Mouse (Mus musculus) thymus, postnatal 0 days (tissue): Measurements from ENCODE around the gene Gpsm1. TPM values are rescaled to one million over a fixed set of nuclear protein-coding genes. Genes with fewer than 3 reads are reported as not detected.
"Not testable (repeated sequence)": the region's sequence is repeated elsewhere in the genome, so short reads cannot be mapped to it uniquely, and the experiment has no call there.

Experiments
- DNase-seq: peaks from one replicate; pipeline ENCODE4 v3.0.0-alpha.2; 2015; ENCODE audit warnings: low spot score
- polyA plus RNA-seq: library from polyadenylated mRNA; unstranded; fragments of >200 nt; fragmentation: Nextera tagmentation; extraction: Ambion mirVana; gene quantifications from 2 replicates; pipeline ENCODE4 v1.2.1, GENCODE M21; 2015

The Gpsm1 gene
- polyA plus RNA-seq, 1 experiment from 2014 or later, result 13.7 TPM

DNA sequence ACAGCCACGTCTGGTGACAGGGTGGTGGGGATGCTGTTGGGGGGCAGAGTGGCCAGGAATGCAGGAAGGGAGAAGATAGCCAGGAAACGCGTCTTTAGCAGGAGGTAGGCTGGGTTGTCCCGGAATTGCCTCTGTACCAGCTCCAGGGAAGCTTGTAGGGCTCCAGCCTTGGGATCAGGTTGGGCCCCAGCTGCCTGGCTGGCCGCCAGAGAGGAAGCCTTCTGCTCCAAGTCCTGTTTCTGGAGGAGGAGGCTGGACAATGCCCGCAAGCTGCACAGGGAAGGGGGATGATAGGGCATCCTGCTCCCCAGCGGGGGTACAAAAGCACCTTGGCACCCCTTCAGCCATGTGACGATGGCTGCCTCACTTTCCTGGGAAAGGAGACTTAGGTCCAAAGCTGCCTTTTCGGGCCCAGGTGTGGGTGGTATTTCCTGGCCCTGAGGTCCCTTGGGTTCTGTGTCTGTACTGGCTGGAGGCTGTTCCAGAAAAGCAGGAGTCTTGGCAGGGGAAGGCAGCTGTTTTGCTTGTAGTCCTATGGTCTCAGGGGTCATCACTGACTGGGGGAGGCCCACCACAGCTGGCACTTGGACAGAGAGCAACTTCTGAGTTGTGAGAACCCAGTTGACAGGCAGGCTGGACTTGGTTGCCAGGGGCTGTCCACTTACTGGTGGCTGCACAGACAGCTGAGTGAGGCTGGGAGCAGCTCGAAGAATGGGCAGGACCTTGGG is 49.6 kb downstream of the Gpsm1 start:
- DNase-seq, result no peak

GRCm38 (mm10) chr2:26367911-26368310 is 52.6 kb downstream of the Gpsm1 start:
- no peak for DNase-seq

DNA sequence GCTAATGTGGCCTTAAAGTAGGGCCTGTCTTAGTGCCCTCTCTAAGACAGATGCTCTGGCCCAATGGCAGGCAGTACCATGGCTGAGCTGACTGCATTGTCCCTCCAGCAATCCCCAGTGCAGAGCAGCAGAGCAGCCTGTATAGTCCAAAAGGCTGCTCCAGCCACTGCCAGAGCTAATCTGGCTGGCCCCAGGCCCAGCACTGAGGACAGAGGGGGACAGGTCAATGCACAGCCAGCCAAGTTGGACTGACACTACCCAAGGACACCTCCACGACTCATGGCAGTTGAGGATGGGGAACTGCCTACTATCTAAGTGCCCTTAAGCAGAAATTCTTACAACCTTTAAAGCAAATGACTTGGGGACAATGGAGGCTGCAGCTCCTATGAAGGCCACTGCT is 53.3 kb downstream of the Gpsm1 start:
- no peak for DNase-seq

- DNase-seq, result no peak
Measured at GRCm38 (mm10) chr2:26372396-26372795, 57.1 kb downstream of the Gpsm1 start.

- DNase-seq, result peak; percentile 87
Measured at GRCm38 (mm10) chr2:26380131-26380771, 64.9 kb downstream of the Gpsm1 start, which contains the start of gene Snapc4. Gene Snapc4 (minus strand): TSS chr2:26380653.

- DNase-seq, result not testable (repeated sequence)
Measured at GRCm38 (mm10) chr2:26380871-26381270, 65.6 kb downstream of the Gpsm1 start.

DNA sequence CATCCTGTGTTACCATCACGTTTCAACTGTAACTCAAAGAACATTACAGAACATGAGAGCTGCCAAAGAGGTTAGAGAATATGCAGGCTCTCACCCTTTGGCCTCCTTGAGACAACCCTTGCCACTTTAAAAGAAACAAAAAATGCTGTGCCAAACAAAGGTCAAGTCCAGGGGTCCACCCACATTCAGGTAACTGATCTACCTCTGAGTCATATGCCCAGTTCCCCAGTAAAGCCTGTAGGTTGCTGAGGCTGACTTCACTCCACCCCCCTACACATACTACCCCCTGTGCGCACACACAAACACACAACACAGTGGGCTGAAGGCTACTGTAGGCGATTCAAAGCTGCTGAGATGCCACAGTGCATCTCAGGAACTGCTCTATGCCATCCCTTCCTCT is 72.4 kb downstream of the Gpsm1 start:
- no peak for DNase-seq

- peak; percentile 35 for DNase-seq
Measured at GRCm38 (mm10) chr2:26388682-26389153, 73.4 kb downstream of the Gpsm1 start.

GRCm38 (mm10) chr2:26389154-26389690 is 73.9 kb downstream of the Gpsm1 start, which contains the start of the genes Entr1 and Pmpca:
Gene Entr1 (minus strand): TSS chr2:26389316.
Gene Pmpca (plus strand): TSS chr2:26389339.
- DNase-seq, result peak; percentile 93

DNA sequence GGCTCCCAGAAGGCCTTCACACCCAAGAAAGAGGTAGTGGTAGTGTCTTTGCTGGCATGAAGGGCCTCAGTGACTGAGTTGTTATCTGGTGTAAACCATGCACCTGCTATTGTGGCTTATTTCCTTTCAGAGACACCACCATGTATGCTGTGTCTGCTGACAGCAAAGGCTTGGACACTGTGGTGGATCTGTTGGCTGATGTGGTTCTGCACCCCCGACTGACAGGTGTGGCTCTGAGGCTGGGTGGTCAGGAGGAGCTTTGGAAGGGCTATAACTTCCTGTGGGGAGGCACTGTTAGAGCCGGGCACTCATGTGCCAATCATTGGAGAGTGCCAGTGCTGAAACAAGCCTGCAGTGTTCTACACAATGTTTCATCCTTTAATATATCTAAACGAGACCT is 75.6 kb downstream of the Gpsm1 start:
- DNase-seq, result no peak

DNA sequence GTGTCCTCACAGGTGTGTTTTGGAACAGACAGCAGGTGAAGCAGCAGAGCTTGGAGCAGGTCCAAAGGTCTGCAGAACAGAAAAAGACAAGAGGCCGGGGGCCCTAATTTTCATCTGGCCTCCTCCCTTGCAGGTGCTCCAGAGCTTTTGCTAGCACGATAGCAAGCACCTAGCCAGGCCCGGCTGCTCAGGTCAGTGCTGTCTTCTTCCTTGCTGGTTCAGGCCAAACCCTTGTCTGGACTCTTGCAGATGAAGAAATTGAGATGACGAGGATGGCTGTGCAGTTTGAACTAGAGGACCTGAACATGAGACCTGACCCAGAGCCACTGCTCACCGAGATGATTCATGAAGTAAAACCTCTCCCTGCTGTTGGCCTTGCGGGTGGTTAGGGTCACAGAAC is 76.3 kb downstream of the Gpsm1 start:
- no peak for DNase-seq

Other genes with a start within 250 kb of the Gpsm1 start
- gene Nacc2, start 192.3 kb upstream of the Gpsm1 start, polyA plus RNA-seq, result 2.2 and 2.8 TPM in 2 replicates
- 0.17 and 0.22 TPM in 2 replicates for gene Lhx3, start 107.2 kb upstream of the Gpsm1 start, polyA plus RNA-seq
- gene Qsox2, start 78.0 kb upstream of the Gpsm1 start, polyA plus RNA-seq, result 15.2 and 15.3 TPM in 2 replicates
- 0.04 TPM in 2 replicates for gene Ccdc187, start 21.0 kb upstream of the Gpsm1 start, polyA plus RNA-seq
- gene Dnlz, start 36.6 kb downstream of the Gpsm1 start, polyA plus RNA-seq, result 22.2 and 24.5 TPM in 2 replicates
- gene Card9, start 45.4 kb downstream of the Gpsm1 start, polyA plus RNA-seq, result 15.9 and 17.1 TPM in 2 replicates
- 14.2 and 19.4 TPM in 2 replicates for gene Snapc4, start 65.1 kb downstream of the Gpsm1 start, polyA plus RNA-seq
- gene Entr1, start 73.8 kb downstream of the Gpsm1 start, polyA plus RNA-seq, result 164 and 184 TPM in 2 replicates
- 81.8 and 83.4 TPM in 2 replicates for gene Pmpca, start 73.8 kb downstream of the Gpsm1 start, polyA plus RNA-seq
- gene Inpp5e, start 93.7 kb downstream of the Gpsm1 start, polyA plus RNA-seq, result 13.9 and 14.1 TPM in 2 replicates
- gene Sec16a, start 129.7 kb downstream of the Gpsm1 start, polyA plus RNA-seq, result 12.4 and 12.9 TPM in 2 replicates
- gene Notch1, start 201.1 kb downstream of the Gpsm1 start, polyA plus RNA-seq, result 44.3 and 54.9 TPM in 2 replicates